Mouse (Mus musculus) forebrain, postnatal 0 days (tissue): Measurements from ENCODE around the gene Synj1. TPM values are rescaled to one million over a fixed set of nuclear protein-coding genes. Genes with fewer than 3 reads are reported as not detected.
A peak's percentile ranks its signal among the peaks of the same experiment; 100 is the strongest.

Experiments used
- ATAC-seq: fragments of 200-750 bp; cut with Nextera tagmentation; 2 replicates; pipeline ENCODE4 v1.8.0; 2017; ENCODE audit warnings: mild to moderate bottlenecking, moderate library complexity
- DNase-seq: peaks from one replicate; pipeline ENCODE4 v3.0.0-alpha.2; 2015
- H3K27ac ChIP-seq: fragments of 300-500 bp; sonication (generic); 2 replicates; pipeline ENCODE4 v1.5.1; 2014; ENCODE audit warnings: low read depth, mild to moderate bottlenecking, antibody characterized with exemption, low read length, moderate library complexity, mixed read lengths
- H3K27me3 ChIP-seq: fragments of 300-500 bp; sonication (generic); 2 replicates; pipeline ENCODE4 v1.6.1; 2014; ENCODE audit warnings: mild to moderate bottlenecking, low read length, mixed read lengths; ENCODE audit not compliant: insufficient read depth
- H3K36me3 ChIP-seq: fragments of 300-500 bp; sonication (generic); 2 replicates; pipeline ENCODE4 v1.6.1; 2014; ENCODE audit warnings: mild to moderate bottlenecking, moderate library complexity; ENCODE audit not compliant: insufficient read depth
- H3K4me1 ChIP-seq: fragments of 300-500 bp; sonication (generic); 2 replicates; pipeline ENCODE4 v1.6.1; 2014; ENCODE audit warnings: antibody characterized with exemption; ENCODE audit not compliant: insufficient read depth
- H3K4me2 ChIP-seq: fragments of 300-500 bp; sonication (generic); 2 replicates; pipeline ENCODE4 v1.6.1; 2014; ENCODE audit warnings: low read depth, mild to moderate bottlenecking, moderate library complexity
- H3K4me3 ChIP-seq: fragments of 300-500 bp; sonication (generic); 2 replicates; pipeline ENCODE4 v1.5.1; 2014; ENCODE audit warnings: low read depth, low read length, mixed read lengths
- H3K9ac ChIP-seq: fragments of 300-500 bp; sonication (generic); 2 replicates; pipeline ENCODE4 v1.6.1; 2014; ENCODE audit warnings: mild to moderate bottlenecking
- H3K9me3 ChIP-seq: fragments of 300-500 bp; sonication (generic); 2 replicates; pipeline ENCODE4 v1.6.1; 2016; ENCODE audit warnings: low read length
- CTCF ChIP-seq: sonication (generic); IDR thresholded peaks from 2 replicates; pipeline ENCODE4 v1.5.1; 2016; ENCODE audit warnings: antibody characterized with exemption, control low read depth, low read depth
- WGBS: fragments of 180-500 bp; shearing (Covaris S2); extraction: QIAGEN DNeasy Blood & Tissue Kit; methylation state at CpG from one replicate; pipeline ENCODE4 v1.1.7; 2014; 5-methylcytosine and 5-hydroxymethylcytosine counted together
- polyA plus RNA-seq: library from polyadenylated mRNA; unstranded; fragments of >200 nt; fragmentation: Nextera tagmentation; extraction: Ambion mirVana; gene quantifications from 2 replicates; pipeline ENCODE4 v1.2.1, GENCODE M21; 2015
- total RNA-seq: library from RNA; depleted of rRNA; stranded (reverse); fragments of >200 nt; gene quantifications from 2 replicates; pipeline ENCODE4 v1.2.3, GENCODE M21; 2014

Gene Synj1
- total and polyA plus RNA-seq, 2 experiments from 2014 or later, result 38.0 to 62.5 TPM

- no peaks in the 10 kb centered on the region for H3K9me3 ChIP-seq
- H3K4me2 ChIP-seq, result no peak overlapping the region
- H3K27me3 ChIP-seq, result no peaks in the 10 kb centered on the region
- TF ChIP-seq CTCF, result no peak
- no peaks in the 10 kb centered on the region for H3K4me1 ChIP-seq
- H3K27ac ChIP-seq, result no peak overlapping the region
- DNase-seq, result no peak
- H3K36me3 ChIP-seq, result peaks cover 38% of the 10 kb centered on the region
- WGBS, result 86% methylated on average over 4 of the region's 4 CpGs
- ATAC-seq, result no peak
- H3K4me3 ChIP-seq, result no peak overlapping the region
- H3K9ac ChIP-seq, result no peak overlapping the region
Measured at GRCm38 (mm10) chr16:90927446-90927845, 83.7 kb downstream of the Synj1 start.

DNA sequence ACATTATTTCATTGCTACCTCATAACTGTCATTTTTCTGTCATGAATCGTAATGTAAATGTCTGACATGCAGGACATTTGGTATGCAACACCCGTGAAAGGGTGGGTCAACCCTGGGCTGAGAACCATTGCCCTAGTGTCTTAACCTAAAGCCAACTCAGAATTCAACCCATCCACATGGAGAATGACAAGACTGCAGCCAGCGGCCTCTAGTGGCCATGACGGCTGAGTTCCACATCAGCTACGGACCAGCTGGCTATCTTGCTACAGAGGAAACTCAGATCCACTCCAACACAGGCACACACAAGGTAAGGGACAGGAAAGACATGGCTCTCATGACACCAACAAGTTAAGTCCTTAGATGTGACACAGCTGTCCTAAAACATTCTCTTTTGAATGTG is 85.6 kb downstream of the Synj1 start:
- peak; percentile 57; the same call in 1 of the 2 replicates for ATAC-seq
- Histone ChIP-seq H3K4me1 (no peaks in the 10 kb centered on the region), H3K4me2 (no peak overlapping the region), H3K9ac (no peak overlapping the region), H3K9me3 (no peaks in the 10 kb centered on the region), H3K4me3 (no peak overlapping the region), H3K27me3 (no peaks in the 10 kb centered on the region), H3K36me3 (peaks cover 37% of the 10 kb centered on the region), H3K27ac (no peak overlapping the region)
- WGBS, result 24% methylated on average over 5 of the region's 5 CpGs
- peak; percentile 90 for TF ChIP-seq CTCF
- DNase-seq, result peak; percentile 80

- Histone ChIP-seq H3K9ac (no peak overlapping the region), H3K4me2 (no peak overlapping the region), H3K4me3 (no peak overlapping the region), H3K4me1 (no peaks in the 10 kb centered on the region), H3K36me3 (peaks cover 37% of the 10 kb centered on the region), H3K27ac (no peak overlapping the region), H3K27me3 (no peaks in the 10 kb centered on the region), H3K9me3 (no peaks in the 10 kb centered on the region)
- TF ChIP-seq CTCF, result no peak
- ATAC-seq (no peak), DNase-seq (no peak)
- 90% methylated on average over 13 of the region's 13 CpGs for WGBS
Measured at GRCm38 (mm10) chr16:90924606-90925370, 86.3 kb downstream of the Synj1 start.

- TF ChIP-seq CTCF, result peak; percentile 37
- peak; percentile 84 for ATAC-seq
- H3K9me3 ChIP-seq, result no peaks in the 10 kb centered on the region
- H3K4me1 ChIP-seq, result no peaks in the 10 kb centered on the region
- peaks cover 11% of the 10 kb centered on the region; the same call in 1 of the 2 replicates for H3K36me3 ChIP-seq
- WGBS, result 46% methylated on average over 10 of the region's 10 CpGs
- DNase-seq, result peak; percentile 69
- H3K4me2 ChIP-seq, result no peak overlapping the region
- H3K27ac ChIP-seq, result 0 out of 2 replicates have a peak overlapping the region, but pooled peaks have one; percentile 35
- no peak overlapping the region for H3K4me3 ChIP-seq
- no peak overlapping the region for H3K9ac ChIP-seq
- no peaks in the 10 kb centered on the region for H3K27me3 ChIP-seq
Measured at GRCm38 (mm10) chr16:90921471-90922159, 89.5 kb downstream of the Synj1 start.

DNA sequence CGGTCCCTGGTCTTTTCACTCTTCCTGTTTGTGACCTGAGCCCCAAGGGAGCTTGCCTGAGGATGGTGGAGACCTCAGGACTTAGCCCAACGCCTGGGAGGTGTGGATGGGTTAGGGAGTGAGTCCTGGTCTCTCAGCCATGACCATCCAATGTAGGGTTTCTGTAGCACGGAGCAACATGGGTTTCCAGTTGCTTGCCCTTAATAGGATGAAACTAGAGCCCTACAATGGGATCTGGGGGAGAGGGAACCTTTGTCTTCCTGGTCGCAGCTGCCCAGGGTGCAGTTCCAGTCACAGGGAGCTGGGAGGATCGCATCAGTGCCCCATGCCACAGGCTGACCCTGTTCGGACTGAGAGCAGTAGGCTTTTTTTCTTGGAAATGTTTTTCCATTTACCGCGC is 94.0 kb downstream of the Synj1 start:
- TF ChIP-seq CTCF, result no peak
- H3K27ac ChIP-seq, result no peak overlapping the region
- DNase-seq, result no peak
- H3K36me3 ChIP-seq, result no peaks in the 10 kb centered on the region
- no peak overlapping the region for H3K4me2 ChIP-seq
- no peaks in the 10 kb centered on the region for H3K4me1 ChIP-seq
- no peak overlapping the region for H3K4me3 ChIP-seq
- no peaks in the 10 kb centered on the region for H3K9me3 ChIP-seq
- no peaks in the 10 kb centered on the region for H3K27me3 ChIP-seq
- 71% methylated on average over 8 of the region's 8 CpGs for WGBS
- ATAC-seq, result no peak
- H3K9ac ChIP-seq, result no peak overlapping the region

DNA sequence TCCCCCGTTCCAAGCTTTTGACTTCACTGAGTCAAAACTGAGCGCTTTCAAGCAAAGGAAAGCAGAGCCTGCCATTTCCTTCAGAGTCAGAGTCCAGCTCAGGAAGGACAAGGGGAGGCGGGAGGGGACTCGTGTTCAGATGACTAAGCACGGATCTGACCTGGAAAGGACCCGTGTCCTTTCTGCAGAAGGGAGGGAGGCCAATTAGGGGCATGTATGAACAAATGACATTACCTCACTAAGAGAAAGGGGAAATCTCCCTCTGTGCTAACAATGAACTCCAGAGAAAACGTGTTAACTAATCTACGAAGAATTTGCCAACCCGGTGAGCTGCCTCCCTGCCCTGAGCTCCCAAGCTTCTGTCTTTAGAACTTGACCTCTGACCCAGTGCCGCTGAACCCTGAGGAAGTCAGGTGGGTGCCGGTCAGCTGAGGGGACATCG is 95.0 kb downstream of the Synj1 start:
- H3K9me3 ChIP-seq, result no peaks in the 10 kb centered on the region
- DNase-seq (no peak), ATAC-seq (no peak)
- WGBS, result 27% methylated on average over 12 of the region's 12 CpGs
- TF ChIP-seq CTCF, result no peak
- H3K9ac ChIP-seq, result no peak overlapping the region
- no peaks in the 10 kb centered on the region for H3K27me3 ChIP-seq
- no peak overlapping the region for H3K27ac ChIP-seq
- H3K4me3 ChIP-seq, result no peak overlapping the region
- H3K4me1 ChIP-seq, result no peaks in the 10 kb centered on the region
- H3K4me2 ChIP-seq, result no peak overlapping the region
- no peaks in the 10 kb centered on the region for H3K36me3 ChIP-seq

- peak; percentile 39 for DNase-seq
- H3K4me1 ChIP-seq, result no peaks in the 10 kb centered on the region
- H3K4me3 ChIP-seq, result no peak overlapping the region
- H3K9me3 ChIP-seq, result no peaks in the 10 kb centered on the region
- ATAC-seq, result peak; percentile 51
- no peak overlapping the region for H3K4me2 ChIP-seq
- H3K27me3 ChIP-seq, result no peaks in the 10 kb centered on the region
- no peak overlapping the region for H3K27ac ChIP-seq
- WGBS, result 75% methylated on average over 13 of the region's 13 CpGs
- no peaks in the 10 kb centered on the region for H3K36me3 ChIP-seq
- no peak for TF ChIP-seq CTCF
- H3K9ac ChIP-seq, result no peak overlapping the region
Measured at GRCm38 (mm10) chr16:90911766-90912165, 99.3 kb downstream of the Synj1 start.
